Mouse (Mus musculus) intestine, embryonic 14.5 days (tissue): Measurements from ENCODE around the gene Rab14. TPM values are rescaled to one million over a fixed set of nuclear protein-coding genes. Genes with fewer than 3 reads are reported as not detected.

ENCODE experiments used
- ATAC-seq: fragments of 200-750 bp; cut with Nextera tagmentation; replicated peaks from 2 replicates; pipeline ENCODE4 v1.8.0; 2017; ENCODE audit warnings: low read depth, moderate number of reproducible peaks, moderate TSS enrichment, moderate library complexity; ENCODE audit not compliant: low FRiP score, low TSS enrichment
- DNase-seq: peaks from one replicate; pipeline ENCODE4 v3.0.0-alpha.2; 2018; ENCODE audit warnings: low spot score
- H3K27ac ChIP-seq: fragments of 300-500 bp; sonication (generic); 2 replicates; pipeline ENCODE4 v1.5.1; 2014; ENCODE audit warnings: low read depth, mild to moderate bottlenecking, control low read depth
- H3K27me3 ChIP-seq: fragments of 300-500 bp; sonication (generic); replicated peaks from 2 replicates; pipeline ENCODE4 v1.6.1; 2014; ENCODE audit warnings: low read length, control low read depth; ENCODE audit not compliant: control insufficient read depth, insufficient read depth
- H3K36me3 ChIP-seq: fragments of 300-500 bp; sonication (generic); 2 replicates; pipeline ENCODE4 v1.6.1; 2014; ENCODE audit warnings: low read length, control low read depth; ENCODE audit not compliant: control insufficient read depth, insufficient read depth
- H3K4me1 ChIP-seq: fragments of 300-500 bp; sonication (generic); replicated peaks from 2 replicates; pipeline ENCODE4 v1.6.1; 2014; ENCODE audit warnings: low read length, control low read depth, mixed read lengths; ENCODE audit not compliant: control insufficient read depth, insufficient read depth
- H3K4me2 ChIP-seq: fragments of 300-500 bp; sonication (generic); 2 replicates; pipeline ENCODE4 v1.6.1; 2014; ENCODE audit warnings: low read length
- H3K4me3 ChIP-seq: fragments of 300-500 bp; sonication (generic); 2 replicates; pipeline ENCODE4 v1.5.1; 2014; ENCODE audit warnings: low read depth, low read length, control low read depth, mixed read lengths
- H3K9ac ChIP-seq: fragments of 300-500 bp; sonication (generic); 2 replicates; pipeline ENCODE4 v1.6.1; 2014; ENCODE audit warnings: mild to moderate bottlenecking, low read length
- H3K9me3 ChIP-seq: fragments of 300-500 bp; sonication (generic); 2 replicates; pipeline ENCODE4 v1.6.1; 2016; ENCODE audit warnings: low read length, control low read depth; ENCODE audit not compliant: control insufficient read depth
- WGBS: fragments of 180-500 bp; shearing (Covaris S2); extraction: QIAGEN DNeasy Blood & Tissue Kit; methylation state at CpG from one replicate; pipeline ENCODE4 v1.1.7; 2014; 5-methylcytosine and 5-hydroxymethylcytosine counted together
- polyA plus RNA-seq: library from polyadenylated mRNA; unstranded; fragments of >200 nt; fragmentation: Nextera tagmentation; extraction: Ambion mirVana; gene quantifications from 2 replicates; pipeline ENCODE4 v1.2.1, GENCODE M21; 2014

Gene Rab14
- polyA plus RNA-seq, 1 experiment from 2014 or later, result 258 TPM

DNA sequence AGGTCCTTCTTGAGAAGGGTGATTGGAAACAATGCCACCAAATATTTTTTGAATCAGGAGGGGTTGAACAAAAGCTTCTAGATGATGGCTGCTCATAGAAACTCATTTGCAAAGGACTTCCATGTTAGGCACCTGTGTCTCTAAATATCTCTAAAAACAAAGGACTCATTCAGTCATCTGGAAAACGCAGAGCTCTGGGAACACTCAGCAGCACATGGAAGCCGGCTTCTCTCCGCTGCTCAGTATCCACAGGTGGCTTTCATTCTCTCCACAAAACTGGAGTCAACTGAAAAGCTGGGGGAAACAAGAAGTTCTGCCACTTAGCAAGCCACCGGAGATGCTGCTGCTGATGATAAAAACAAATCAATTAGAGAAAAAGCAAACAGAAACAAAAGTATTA lies 27.2 kb upstream of the Rab14 start:
- ATAC-seq (no peak), DNase-seq (no peak)
- H3K27me3 ChIP-seq, result no peaks in the 10 kb centered on the region
- H3K4me3 ChIP-seq, result no peak overlapping the region
- H3K9me3 ChIP-seq, result no peaks in the 10 kb centered on the region
- H3K4me1 ChIP-seq, result peaks cover 2% of the 10 kb centered on the region; the same call in 1 of the 2 replicates
- WGBS, result 33% methylated on average over 4 of the region's 4 CpGs
- H3K36me3 ChIP-seq, result no peaks in the 10 kb centered on the region
- H3K27ac ChIP-seq, result no peak overlapping the region
- no peak overlapping the region for H3K9ac ChIP-seq
- no peak overlapping the region for H3K4me2 ChIP-seq

DNA sequence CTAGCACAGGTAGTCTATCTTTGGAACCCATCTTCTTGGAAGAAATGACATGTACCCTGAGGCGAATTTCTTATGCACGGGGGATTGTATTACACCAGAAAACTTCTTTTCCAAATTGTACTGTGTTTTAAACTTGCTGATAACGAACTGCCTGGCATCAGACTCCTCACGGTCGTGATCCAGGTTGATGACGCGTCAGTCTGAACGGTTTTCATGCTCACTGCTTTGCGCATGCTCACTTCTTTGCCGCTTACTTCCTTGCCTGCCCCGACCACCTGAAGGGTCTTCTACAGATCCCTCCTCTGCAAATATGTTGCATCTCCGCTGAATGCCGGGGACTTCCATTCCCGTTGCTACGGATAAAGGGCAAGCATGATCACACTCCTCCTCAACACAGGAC lies 23.4 kb upstream of the Rab14 start:
- Histone ChIP-seq H3K9ac (no peak overlapping the region), H3K27ac (no peak overlapping the region), H3K36me3 (no peaks in the 10 kb centered on the region), H3K4me1 (no peaks in the 10 kb centered on the region), H3K27me3 (no peaks in the 10 kb centered on the region), H3K9me3 (no peaks in the 10 kb centered on the region), H3K4me3 (no peak overlapping the region), H3K4me2 (no peak overlapping the region)
- 90% methylated on average over 15 of the region's 15 CpGs for WGBS
- ATAC-seq (no peak), DNase-seq (no peak)

DNA sequence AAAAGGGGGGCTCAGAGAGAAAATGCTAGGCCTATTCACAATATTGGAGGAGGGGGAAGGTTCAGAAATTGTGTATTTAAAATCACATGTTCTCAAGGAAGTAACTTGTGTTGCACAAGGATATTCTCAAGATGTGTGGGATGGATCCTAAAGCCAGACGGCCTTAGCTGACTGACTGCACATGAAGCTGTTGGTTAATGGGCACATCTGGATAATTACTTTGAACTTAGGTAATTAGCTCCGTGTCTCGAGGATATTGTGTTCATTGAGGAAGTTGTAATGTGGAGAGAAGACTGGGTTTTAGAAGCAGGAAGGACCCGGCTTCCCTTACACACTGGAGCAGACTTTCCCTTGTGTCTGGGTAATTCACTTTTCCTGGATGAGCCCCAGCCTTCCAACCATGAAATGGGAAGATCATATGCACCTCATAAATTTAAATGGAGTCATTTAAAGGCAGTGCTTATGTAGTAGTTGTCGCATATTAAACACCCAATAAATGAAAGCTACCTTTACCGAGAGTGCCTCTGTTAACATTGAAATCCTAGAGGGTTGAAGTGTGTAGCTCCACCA lies 22.0 kb upstream of the Rab14 start:
- Histone ChIP-seq H3K9me3 (no peaks in the 10 kb centered on the region), H3K4me3 (no peak overlapping the region), H3K27ac (no peak overlapping the region), H3K4me1 (no peaks in the 10 kb centered on the region), H3K9ac (no peak overlapping the region), H3K4me2 (no peak overlapping the region), H3K27me3 (no peaks in the 10 kb centered on the region), H3K36me3 (no peaks in the 10 kb centered on the region)
- no peak for DNase-seq
- no peak for ATAC-seq
- 73% methylated on average over 6 of the region's 6 CpGs for WGBS

DNA sequence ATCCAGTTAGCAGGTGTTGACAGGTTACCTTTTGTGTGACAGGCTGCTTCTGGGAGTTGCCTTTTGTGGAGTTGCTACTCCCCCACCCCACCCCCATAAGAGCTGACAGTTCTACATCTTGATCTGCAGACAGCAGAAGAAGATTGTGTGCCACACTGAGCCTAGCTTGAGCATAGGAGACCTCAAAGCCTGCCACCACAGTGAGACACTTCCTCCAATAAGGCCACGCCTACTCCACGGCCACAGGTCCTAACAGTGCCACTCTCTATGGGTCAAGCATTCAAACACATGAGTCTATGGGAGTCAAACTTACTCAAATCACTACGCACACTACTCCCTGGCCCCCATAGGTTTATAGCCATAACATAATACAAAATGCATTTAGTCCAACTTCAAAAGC lies 17.8 kb upstream of the Rab14 start:
- Histone ChIP-seq H3K27me3 (no peaks in the 10 kb centered on the region), H3K36me3 (no peaks in the 10 kb centered on the region), H3K27ac (no peak overlapping the region), H3K4me1 (no peaks in the 10 kb centered on the region), H3K4me2 (no peak overlapping the region), H3K9ac (no peak overlapping the region), H3K4me3 (no peak overlapping the region), H3K9me3 (no peaks in the 10 kb centered on the region)
- 95% methylated on average over 3 of the region's 3 CpGs for whole genome bisulfite sequencing
- ATAC-seq (no peak), DNase-seq (no peak)

DNA sequence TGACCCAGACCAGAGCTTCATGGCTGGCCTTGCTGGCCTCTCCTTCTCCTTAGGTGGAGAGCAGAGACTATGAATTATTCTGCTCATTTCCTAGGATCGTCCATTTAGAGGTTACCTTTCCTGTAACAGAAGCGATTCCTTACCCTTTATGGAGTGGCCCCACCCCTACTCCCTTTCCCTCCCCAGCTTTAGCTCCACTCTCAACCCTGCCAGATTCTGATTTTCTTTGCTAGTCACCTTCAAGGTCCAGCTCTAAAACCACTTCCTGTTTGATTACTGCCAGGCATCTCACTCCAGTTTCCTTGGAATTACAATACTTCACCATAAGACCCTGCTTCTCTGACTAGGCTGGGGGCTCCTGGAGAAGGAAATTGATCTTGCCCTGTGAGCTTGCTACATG lies 15.8 kb upstream of the Rab14 start:
- DNase-seq, result peak; percentile 32
- ATAC-seq, result no peak
- Histone ChIP-seq H3K27me3 (no peaks in the 10 kb centered on the region), H3K4me1 (no peaks in the 10 kb centered on the region), H3K9me3 (no peaks in the 10 kb centered on the region), H3K4me2 (no peak overlapping the region), H3K27ac (no peak overlapping the region), H3K36me3 (no peaks in the 10 kb centered on the region), H3K9ac (no peak overlapping the region), H3K4me3 (no peak overlapping the region)
- WGBS, result 75% methylated on average over 2 of the region's 2 CpGs

DNA sequence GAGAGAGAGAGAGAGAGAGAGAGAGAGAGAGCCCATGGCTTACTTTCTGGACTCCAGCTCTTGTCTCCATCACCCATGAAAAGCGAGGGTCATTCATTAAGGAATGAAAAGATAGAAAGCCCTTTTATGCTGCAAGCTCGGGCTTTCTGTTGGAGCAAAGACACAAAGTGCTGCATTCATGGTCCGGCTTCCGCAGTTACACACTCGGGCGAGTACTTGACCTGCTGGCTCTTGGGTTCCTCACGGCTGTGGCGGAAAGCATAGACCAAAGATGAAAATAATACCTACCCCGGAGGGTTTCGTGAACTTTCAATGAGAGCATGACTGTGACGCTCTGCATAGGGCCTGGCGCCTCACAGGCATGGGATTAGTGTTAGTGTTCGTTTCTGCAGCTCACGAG lies 14.4 kb upstream of the Rab14 start:
- Histone ChIP-seq H3K4me1 (no peaks in the 10 kb centered on the region), H3K4me3 (no peak overlapping the region), H3K27me3 (no peaks in the 10 kb centered on the region), H3K9me3 (no peaks in the 10 kb centered on the region), H3K27ac (no peak overlapping the region), H3K36me3 (no peaks in the 10 kb centered on the region), H3K9ac (no peak overlapping the region), H3K4me2 (no peak overlapping the region)
- peak; percentile 50 for DNase-seq
- ATAC-seq, result no peak
- WGBS, result 78% methylated on average over 14 of the region's 14 CpGs

DNA sequence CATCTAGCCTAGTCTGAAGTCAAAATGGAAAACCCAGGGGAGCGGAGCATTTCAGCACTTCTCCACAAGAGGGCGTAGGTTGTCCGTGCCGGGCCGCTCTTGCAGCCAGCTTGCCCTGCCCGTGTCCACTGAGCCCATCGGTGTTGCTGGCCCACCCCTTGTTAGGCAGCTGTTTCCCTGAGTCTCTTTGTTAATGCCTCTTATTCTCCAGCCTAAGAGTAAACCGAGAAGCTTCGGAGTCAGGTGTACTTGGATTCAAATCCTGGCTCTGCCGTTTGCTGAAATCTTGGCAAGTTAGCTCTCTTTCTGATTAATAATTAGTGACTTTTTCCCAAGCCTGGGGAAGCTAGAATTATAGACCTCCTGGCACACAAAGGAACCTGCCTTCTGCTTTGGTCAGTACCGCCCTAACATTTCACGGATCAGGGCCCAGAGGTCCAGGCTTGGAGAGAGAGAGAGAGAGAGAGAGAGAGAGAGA lies 14.0 kb upstream of the Rab14 start:
- no peak overlapping the region for H3K9ac ChIP-seq
- no peaks in the 10 kb centered on the region for H3K27me3 ChIP-seq
- no peaks in the 10 kb centered on the region for H3K9me3 ChIP-seq
- no peaks in the 10 kb centered on the region for H3K36me3 ChIP-seq
- no peak overlapping the region for H3K27ac ChIP-seq
- H3K4me3 ChIP-seq, result no peak overlapping the region
- DNase-seq (peak; percentile 96), ATAC-seq (peak; percentile 51; the same call in 1 of the 2 replicates)
- peak overlapping the region; percentile 34 for H3K4me2 ChIP-seq
- no peaks in the 10 kb centered on the region for H3K4me1 ChIP-seq
- 6% methylated on average over 12 of the region's 12 CpGs for WGBS

DNA sequence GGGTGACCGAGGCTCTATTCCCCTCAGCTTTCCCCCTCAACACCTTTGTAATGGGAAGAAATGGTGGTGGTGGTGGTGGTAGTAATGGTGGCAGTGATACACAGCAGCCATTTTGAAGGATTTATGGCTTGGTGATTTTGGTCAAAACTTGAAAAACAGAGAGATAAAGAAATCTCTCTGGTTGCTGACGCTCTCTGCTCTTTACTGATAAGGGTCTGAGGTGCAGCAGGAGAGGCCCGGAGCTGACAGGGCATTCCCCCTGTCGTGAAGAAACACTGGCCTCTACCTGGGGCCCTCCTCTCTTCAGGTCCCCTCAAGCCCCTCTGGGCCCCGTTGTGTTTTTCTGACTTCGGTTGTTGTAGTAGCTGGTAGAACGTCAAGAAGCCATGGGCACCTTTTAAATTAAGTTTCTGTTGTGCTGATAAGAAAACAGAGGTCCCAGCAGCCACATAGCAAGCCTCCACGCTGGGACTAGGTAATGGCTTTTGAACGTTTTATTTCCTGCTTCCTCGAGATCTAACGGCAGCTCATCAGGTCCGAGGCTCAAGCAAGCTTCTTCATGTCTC lies 12.5 kb upstream of the Rab14 start:
- no peak overlapping the region for H3K4me3 ChIP-seq
- 70% methylated on average over 12 of the region's 12 CpGs for WGBS
- no peak overlapping the region for H3K27ac ChIP-seq
- DNase-seq (peak; percentile 47), ATAC-seq (no peak)
- no peaks in the 10 kb centered on the region for H3K4me1 ChIP-seq
- H3K4me2 ChIP-seq, result no peak overlapping the region
- no peaks in the 10 kb centered on the region for H3K9me3 ChIP-seq
- no peaks in the 10 kb centered on the region for H3K36me3 ChIP-seq
- H3K27me3 ChIP-seq, result no peaks in the 10 kb centered on the region
- H3K9ac ChIP-seq, result no peak overlapping the region

DNA sequence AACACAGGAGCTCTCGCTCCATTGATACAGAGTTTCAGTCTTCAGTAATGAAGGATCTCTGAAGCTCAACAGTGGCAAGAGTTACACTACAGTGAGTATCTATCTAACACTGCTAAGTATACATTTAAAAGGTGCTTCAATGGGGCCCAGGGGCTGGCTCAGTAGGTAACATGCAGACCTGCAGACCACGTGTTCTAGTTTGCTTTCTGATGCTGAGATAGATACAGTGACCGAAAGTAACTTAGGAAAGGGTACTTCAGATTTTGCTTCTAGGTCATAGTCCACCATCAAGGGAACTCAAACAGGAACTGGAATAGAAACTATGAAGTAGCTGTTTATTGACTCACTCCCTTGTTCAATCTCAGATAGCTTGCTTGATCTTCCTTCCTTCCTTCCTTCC lies 10.8 kb upstream of the Rab14 start:
- H3K27me3 ChIP-seq, result no peaks in the 10 kb centered on the region
- H3K27ac ChIP-seq, result no peak overlapping the region
- no peaks in the 10 kb centered on the region for H3K4me1 ChIP-seq
- H3K9ac ChIP-seq, result no peak overlapping the region
- 74% methylated on average over 3 of the region's 3 CpGs for WGBS
- H3K36me3 ChIP-seq, result no peaks in the 10 kb centered on the region
- no peak overlapping the region for H3K4me2 ChIP-seq
- no peaks in the 10 kb centered on the region for H3K9me3 ChIP-seq
- no peak overlapping the region for H3K4me3 ChIP-seq
- peak; percentile 51 for DNase-seq
- peak; percentile 41; the same call in 1 of the 2 replicates for ATAC-seq
